Mouse (Mus musculus) hindbrain, embryonic 10.5 days (tissue): Measurements from ENCODE around the gene Mbtps2. TPM values are rescaled to one million over a fixed set of nuclear protein-coding genes. Genes with fewer than 3 reads are reported as not detected.

ENCODE experiments used
- DNase-seq: peaks from one replicate; pipeline ENCODE4 v3.0.0-alpha.2; 2017; ENCODE audit warnings: low spot score
- H3K27ac ChIP-seq: fragments of 300-500 bp; sonication (generic); 2 replicates; pipeline ENCODE4 v1.5.1; 2016; ENCODE audit warnings: mild to moderate bottlenecking, moderate library complexity
- H3K27me3 ChIP-seq: fragments of 300-500 bp; sonication (generic); 2 replicates; pipeline ENCODE4 v1.6.1; 2016; ENCODE audit warnings: mild to moderate bottlenecking; ENCODE audit not compliant: poor library complexity, insufficient read depth, severe bottlenecking
- H3K36me3 ChIP-seq: fragments of 300-500 bp; sonication (generic); 2 replicates; pipeline ENCODE4 v1.6.1; 2016; ENCODE audit warnings: mild to moderate bottlenecking, moderate library complexity
- H3K4me1 ChIP-seq: fragments of 300-500 bp; sonication (generic); replicated peaks from 2 replicates; pipeline ENCODE4 v1.6.1; 2016; ENCODE audit warnings: mild to moderate bottlenecking
- H3K4me3 ChIP-seq: fragments of 300-500 bp; sonication (generic); 2 replicates; pipeline ENCODE4 v1.5.1; 2016; ENCODE audit warnings: mild to moderate bottlenecking, moderate library complexity
- H3K9me3 ChIP-seq: fragments of 300-500 bp; sonication (generic); 2 replicates; pipeline ENCODE4 v1.6.1; 2016; ENCODE audit warnings: mild to moderate bottlenecking, moderate library complexity
- WGBS: fragments of 180-500 bp; shearing (Covaris S2); methylation state at CpG from one replicate; pipeline ENCODE4 v1.1.7; 2016; 5-methylcytosine and 5-hydroxymethylcytosine counted together
- polyA plus RNA-seq: library from polyadenylated mRNA; unstranded; fragments of >200 nt; fragmentation: Nextera tagmentation; extraction: Ambion mirVana; gene quantifications from 2 replicates; pipeline ENCODE4 v1.2.1, GENCODE M21; 2016

Gene Mbtps2
- polyA plus RNA-seq = 19.2 and 22.8 TPM in 2 replicates

- peak within 1 kb of the TSS; percentile 66 for H3K4me3 ChIP-seq
- peak within 1 kb of the TSS; percentile 95 for H3K27ac ChIP-seq
- no peaks in the 10 kb centered on the region for H3K36me3 ChIP-seq
- DNase-seq = peak; percentile 68
- H3K4me1 ChIP-seq = peaks cover 8% of the 10 kb centered on the region; the same call in 1 of the 2 replicates
- H3K9me3 ChIP-seq = 0 out of 2 replicates have a peak, but pooled peaks cover 2% of the 10 kb centered on the region
- WGBS = 18% methylated on average over 74 of the region's 74 CpGs
- H3K27me3 ChIP-seq = 0 out of 2 replicates have a peak, but pooled peaks cover 4% of the 10 kb centered on the region
Observed at GRCm38 (mm10) chrX:157598186-157598996, at the start of gene Mbtps2. TSS of gene Mbtps2 (minus strand) at chrX:157598715.

- WGBS = 80% methylated on average over 1 of the region's 1 CpGs
- H3K36me3 ChIP-seq = no peaks in the 10 kb centered on the region
- DNase-seq = no peak
- no peaks in the 10 kb centered on the region for H3K4me1 ChIP-seq
- H3K27ac ChIP-seq = no peak overlapping the region
- H3K9me3 ChIP-seq = no peaks in the 10 kb centered on the region
- H3K27me3 ChIP-seq = no peaks in the 10 kb centered on the region
- H3K4me3 ChIP-seq = no peak overlapping the region
Observed at GRCm38 (mm10) chrX:157646399-157646798, 47.9 kb upstream of the Mbtps2 start.

GRCm38 (mm10) chrX:157644700-157645099, 46.2 kb upstream of the Mbtps2 start:
- H3K36me3 ChIP-seq = no peaks in the 10 kb centered on the region
- H3K27me3 ChIP-seq = no peaks in the 10 kb centered on the region
- H3K4me1 ChIP-seq = no peaks in the 10 kb centered on the region
- no peak overlapping the region for H3K4me3 ChIP-seq
- no peak overlapping the region for H3K27ac ChIP-seq
- no peaks in the 10 kb centered on the region for H3K9me3 ChIP-seq
- WGBS = 82% methylated on average over 4 of the region's 4 CpGs
- DNase-seq = no peak

- H3K27ac ChIP-seq = no peak overlapping the region
- DNase-seq = peak; percentile 33
- no peaks in the 10 kb centered on the region for H3K36me3 ChIP-seq
- H3K4me3 ChIP-seq = no peak overlapping the region
- H3K27me3 ChIP-seq = no peaks in the 10 kb centered on the region
- H3K9me3 ChIP-seq = no peaks in the 10 kb centered on the region
- no peaks in the 10 kb centered on the region for H3K4me1 ChIP-seq
- 37% methylated on average over 3 of the region's 3 CpGs for WGBS
Observed at GRCm38 (mm10) chrX:157644300-157644699, 45.8 kb upstream of the Mbtps2 start.

- DNase-seq = no peak
- no peaks in the 10 kb centered on the region for H3K36me3 ChIP-seq
- no peaks in the 10 kb centered on the region for H3K4me1 ChIP-seq
- H3K27ac ChIP-seq = no peak overlapping the region
- 88% methylated on average over 5 of the region's 5 CpGs for WGBS
- no peaks in the 10 kb centered on the region for H3K27me3 ChIP-seq
- no peaks in the 10 kb centered on the region for H3K9me3 ChIP-seq
- H3K4me3 ChIP-seq = no peak overlapping the region
Observed at GRCm38 (mm10) chrX:157642856-157643255, 44.3 kb upstream of the Mbtps2 start.

- no peaks in the 10 kb centered on the region for H3K36me3 ChIP-seq
- no peak overlapping the region for H3K27ac ChIP-seq
- no peak for DNase-seq
- H3K9me3 ChIP-seq = 0 out of 2 replicates have a peak, but pooled peaks cover 1% of the 10 kb centered on the region
- no peak overlapping the region for H3K4me3 ChIP-seq
- 61% methylated on average over 1 of the region's 1 CpGs for WGBS
- H3K27me3 ChIP-seq = no peaks in the 10 kb centered on the region
- H3K4me1 ChIP-seq = no peaks in the 10 kb centered on the region
Observed at GRCm38 (mm10) chrX:157637253-157637652, 38.7 kb upstream of the Mbtps2 start.

- 62% methylated on average over 3 of the region's 3 CpGs for WGBS
- Histone ChIP-seq H3K4me1 (no peaks in the 10 kb centered on the region), H3K27ac (no peak overlapping the region), H3K9me3 (0 out of 2 replicates have a peak, but pooled peaks cover 2% of the 10 kb centered on the region), H3K27me3 (no peaks in the 10 kb centered on the region), H3K4me3 (no peak overlapping the region), H3K36me3 (no peaks in the 10 kb centered on the region)
- DNase-seq = no peak
Observed at GRCm38 (mm10) chrX:157633676-157634414, 35.3 kb upstream of the Mbtps2 start.

GRCm38 (mm10) chrX:157630341-157630740, 31.8 kb upstream of the Mbtps2 start:
- Histone ChIP-seq H3K27ac (no peak overlapping the region), H3K27me3 (no peaks in the 10 kb centered on the region), H3K4me3 (no peak overlapping the region), H3K36me3 (no peaks in the 10 kb centered on the region), H3K9me3 (peaks cover 2% of the 10 kb centered on the region; the same call in 1 of the 2 replicates), H3K4me1 (no peaks in the 10 kb centered on the region)
- WGBS = 67% methylated on average over 4 of the region's 4 CpGs
- no peak for DNase-seq

- Histone ChIP-seq H3K4me1 (0 out of 2 replicates have a peak, but pooled peaks cover 4% of the 10 kb centered on the region), H3K36me3 (no peaks in the 10 kb centered on the region), H3K4me3 (peak overlapping the region; percentile 39), H3K27ac (peak overlapping the region; percentile 67), H3K9me3 (no peaks in the 10 kb centered on the region), H3K27me3 (no peaks in the 10 kb centered on the region)
- DNase-seq = peak; percentile 9
- 25% methylated on average over 32 of the region's 32 CpGs for WGBS
Observed at GRCm38 (mm10) chrX:157612894-157613293, 14.4 kb upstream of the Mbtps2 start.

- H3K4me1 ChIP-seq = peaks cover 8% of the 10 kb centered on the region; the same call in 1 of the 2 replicates
- 0 out of 2 replicates have a peak overlapping the region, but pooled peaks have one; percentile 12 for H3K27ac ChIP-seq
- H3K4me3 ChIP-seq = no peak overlapping the region
- H3K27me3 ChIP-seq = 0 out of 2 replicates have a peak, but pooled peaks cover 4% of the 10 kb centered on the region
- no peaks in the 10 kb centered on the region for H3K36me3 ChIP-seq
- peak; percentile 18 for DNase-seq
- 14% methylated on average over 3 of the region's 3 CpGs for WGBS
- H3K9me3 ChIP-seq = 0 out of 2 replicates have a peak, but pooled peaks cover 2% of the 10 kb centered on the region
Observed at GRCm38 (mm10) chrX:157601450-157601849, 2.9 kb upstream of the Mbtps2 start.

GRCm38 (mm10) chrX:157597585-157598185, 830 bp downstream of the Mbtps2 start:
- Histone ChIP-seq H3K4me1 (peaks cover 8% of the 10 kb centered on the region; the same call in 1 of the 2 replicates), H3K27ac (peak overlapping the region; percentile 95), H3K27me3 (0 out of 2 replicates have a peak, but pooled peaks cover 4% of the 10 kb centered on the region), H3K36me3 (no peaks in the 10 kb centered on the region), H3K4me3 (peak overlapping the region; percentile 66), H3K9me3 (0 out of 2 replicates have a peak, but pooled peaks cover 2% of the 10 kb centered on the region)
- WGBS = 18% methylated on average over 17 of the region's 17 CpGs
- peak; percentile 10 for DNase-seq

- Histone ChIP-seq H3K9me3 (0 out of 2 replicates have a peak, but pooled peaks cover 2% of the 10 kb centered on the region), H3K27ac (0 out of 2 replicates have a peak overlapping the region, but pooled peaks have one; percentile 95), H3K27me3 (0 out of 2 replicates have a peak, but pooled peaks cover 4% of the 10 kb centered on the region), H3K4me1 (peaks cover 8% of the 10 kb centered on the region; the same call in 1 of the 2 replicates), H3K36me3 (no peaks in the 10 kb centered on the region), H3K4me3 (peak overlapping the region; percentile 66)
- WGBS = 90% methylated on average over 5 of the region's 5 CpGs
- no peak for DNase-seq
Observed at GRCm38 (mm10) chrX:157596802-157597201, 1.7 kb downstream of the Mbtps2 start.
